Mouse (Mus musculus) cerebellum, adult 2 months (tissue): ENCODE data around the gene Ccr8.

Source experiments
- CTCF ChIP-seq: fragments of 200-500 bp; IDR thresholded peaks from 2 replicates; pipeline ENCODE4 v1.5.1; 2011; ENCODE audit warnings: low read depth, mild to moderate bottlenecking, control low read depth, low read length, moderate library complexity, borderline replicate concordance; ENCODE audit not compliant: insufficient read depth
- POLR2A ChIP-seq: fragments of 200-500 bp; IDR thresholded peaks from 2 replicates; pipeline ENCODE4 v1.6.1; 2011; ENCODE audit warnings: low read length, control low read depth, borderline replicate concordance; ENCODE audit not compliant: insufficient read depth

DNA sequence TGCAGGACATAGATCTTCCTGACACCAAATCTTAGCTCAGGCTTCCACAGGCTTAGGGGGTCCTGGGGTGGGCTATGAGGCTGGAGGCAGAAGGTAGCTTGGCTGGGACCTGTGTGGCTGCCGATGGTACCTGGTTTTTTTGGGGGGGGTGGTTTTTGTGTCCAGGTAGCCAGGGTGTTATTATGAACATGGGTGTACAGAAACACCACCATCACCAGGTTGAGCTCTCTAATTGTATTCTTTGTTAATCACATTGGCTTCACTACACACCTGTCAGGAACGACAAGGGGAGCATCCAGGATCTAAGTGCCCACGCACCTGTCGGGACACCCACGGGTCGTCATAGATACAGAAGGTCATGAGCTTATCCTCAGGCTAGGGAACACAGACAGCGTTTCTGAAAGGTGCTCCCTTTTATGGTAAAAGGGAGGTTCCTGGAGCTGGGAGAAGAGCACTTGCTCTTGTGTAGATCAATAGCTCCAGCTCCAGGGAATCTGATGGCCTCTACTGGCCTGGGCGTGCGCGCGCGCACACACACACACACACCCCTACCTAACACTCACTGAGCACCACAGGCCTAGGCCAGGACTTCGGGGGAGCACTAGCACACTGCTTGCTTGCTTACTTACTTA, 42.7 kb downstream of the Ccr8 start:
- TF ChIP-seq CTCF (no peak), POLR2A (no peak)
